Mouse (Mus musculus) kidney, adult 2 months (tissue): Measurements from ENCODE around the gene Cyp27b1.

Source experiments
- CTCF ChIP-seq: fragments of 200-500 bp; conservative IDR thresholded peaks from 2 replicates; pipeline ENCODE4 v1.5.1; 2011; ENCODE audit warnings: low read depth, mild to moderate bottlenecking, control low read depth, low read length, moderate library complexity, mixed read lengths; ENCODE audit not compliant: insufficient read depth, insufficient read length
- POLR2A ChIP-seq: fragments of 200-500 bp; IDR thresholded peaks from one replicate; pipeline ENCODE4 v1.6.1; 2011; ENCODE audit warnings: low read depth, low read length, control low read depth

- TF ChIP-seq CTCF = no peak
- no peak for TF ChIP-seq POLR2A
Observed at GRCm38 (mm10) chr10:127058708-127059107, 10.7 kb downstream of the Cyp27b1 start.
